In genomic region chr1:92877431-92877978, GRCm38 (mm10) we compare ENCODE assay signal across 24 mouse cellular contexts. TPM values are rescaled to one million over a fixed set of nuclear protein-coding genes. Genes with fewer than 3 reads are reported as not detected.
DNase-seq lines count a peak whose midpoint lies in the region; ATAC-seq and TF ChIP-seq lines count a peak whose summit lies in the region.
"Had no signal": no experiment of that assay in that cellular context is flagged by ENCODE, and none has a peak within 500 bp of the region (broad histone marks: within the 10 kb centered on the region; RNA-seq: fewer than 3 reads in every experiment).

No protein-coding gene starts in this region.

- H3K4me3 ChIP-seq in embryonic facial prominence, embryonic 14.5 days (ENCODE audit: low read depth, low read length), result no peak overlapping the region
- H3K4me3 ChIP-seq in embryonic facial prominence, embryonic 10.5 days, result no peak overlapping the region
- H3K4me3 ChIP-seq in kidney, embryonic 16.5 days (ENCODE audit: low read length), result no peak overlapping the region
- no peak overlapping the region for H3K4me3 ChIP-seq in limb, embryonic 14.5 days (replicated peaks; ENCODE audit: low read length)
- no peak overlapping the region for H3K4me3 ChIP-seq in myocyte
- H3K4me3 ChIP-seq: embryonic facial prominence, embryonic 15.5 days; gastrocnemius, adult 2 months; heart, embryonic 12.5 days; heart, embryonic 15.5 days; hindbrain, embryonic 10.5 days; hindbrain, embryonic 13.5 days had no signal

- H3K4me2 ChIP-seq in embryonic facial prominence, embryonic 14.5 days (ENCODE audit: low read depth, low read length), result no peak overlapping the region
- 0 out of 2 replicates have a peak overlapping the region, but pooled peaks have one; percentile 7 for H3K4me2 ChIP-seq in kidney, embryonic 16.5 days (replicated peaks; ENCODE audit: low read depth, low read length)
- H3K4me2 ChIP-seq in limb, embryonic 14.5 days (replicated peaks; ENCODE audit: low read depth, low read length, severe bottlenecking), result no peak overlapping the region
- H3K4me2 ChIP-seq in myocyte (ENCODE audit: low read depth), result peak overlapping the region; percentile 39
- H3K4me2 ChIP-seq: embryonic facial prominence, embryonic 15.5 days; heart, embryonic 12.5 days; heart, embryonic 15.5 days; hindbrain, embryonic 13.5 days had no signal

- no peak for TF ChIP-seq POLR2A in limb, embryonic 14.5 days (IDR thresholded peaks at IDR 0.05; ENCODE audit: borderline replicate concordance, extremely low read depth, insufficient read depth, insufficient read length)
- no peak for TF ChIP-seq POLR2A in myocyte (IDR thresholded peaks at IDR 0.05; ENCODE audit: insufficient read length, low read depth)

- H3K9ac ChIP-seq in embryonic facial prominence, embryonic 14.5 days (ENCODE audit: low read depth, low read length), result no peak overlapping the region
- H3K9ac ChIP-seq in kidney, embryonic 16.5 days (replicated peaks; ENCODE audit: low read length), result no peak overlapping the region; the same call in 1 of the 2 replicates
- no peak overlapping the region for H3K9ac ChIP-seq in limb, embryonic 14.5 days (ENCODE audit: low read depth, low read length, severe bottlenecking)
- H3K9ac ChIP-seq: embryonic facial prominence, embryonic 15.5 days; forebrain, postnatal 0 days; heart, embryonic 12.5 days; heart, embryonic 15.5 days; hindbrain, embryonic 13.5 days had no signal

- H3K4me1 ChIP-seq in embryonic facial prominence, embryonic 14.5 days (ENCODE audit: control insufficient read depth, insufficient read depth, low read length), result no peaks in the 10 kb centered on the region
- peaks cover 16% of the 10 kb centered on the region for H3K4me1 ChIP-seq in embryonic facial prominence, embryonic 10.5 days
- peaks cover 25% of the 10 kb centered on the region for H3K4me1 ChIP-seq in kidney, embryonic 16.5 days (ENCODE audit: insufficient read depth, low read length)
- H3K4me1 ChIP-seq in limb, embryonic 14.5 days (ENCODE audit: control insufficient read depth, insufficient read depth, low read length), result no peaks in the 10 kb centered on the region
- H3K4me1 ChIP-seq: heart, embryonic 15.5 days; hindbrain, embryonic 13.5 days had no signal

- no peaks in the 10 kb centered on the region for H3K36me3 ChIP-seq in embryonic facial prominence, embryonic 14.5 days (ENCODE audit: control insufficient read depth, insufficient read depth, low read length)
- H3K36me3 ChIP-seq in embryonic facial prominence, embryonic 10.5 days (replicated peaks), result no peaks in the 10 kb centered on the region
- no peaks in the 10 kb centered on the region for H3K36me3 ChIP-seq in kidney, embryonic 16.5 days (ENCODE audit: insufficient read depth, low read length)
- H3K36me3 ChIP-seq in limb, embryonic 14.5 days (ENCODE audit: control insufficient read depth, insufficient read depth, low read length), result no peaks in the 10 kb centered on the region
- H3K36me3 ChIP-seq in myocyte (ENCODE audit: control insufficient read depth, insufficient read depth), result no peaks in the 10 kb centered on the region
- H3K36me3 ChIP-seq: embryonic facial prominence, embryonic 15.5 days; heart, embryonic 12.5 days; heart, embryonic 15.5 days; hindbrain, embryonic 10.5 days; hindbrain, embryonic 13.5 days had no signal

- no peaks in the 10 kb centered on the region for H3K9me3 ChIP-seq in embryonic facial prominence, embryonic 14.5 days (ENCODE audit: control insufficient read depth, low read length)
- H3K9me3 ChIP-seq in embryonic facial prominence, embryonic 10.5 days, result no peaks in the 10 kb centered on the region
- H3K9me3 ChIP-seq in kidney, embryonic 16.5 days (ENCODE audit: low read length), result no peaks in the 10 kb centered on the region
- no peaks in the 10 kb centered on the region for H3K9me3 ChIP-seq in limb, embryonic 14.5 days (ENCODE audit: control insufficient read depth, low read length)
- H3K9me3 ChIP-seq: embryonic facial prominence, embryonic 15.5 days; heart, embryonic 12.5 days; heart, embryonic 15.5 days; hindbrain, embryonic 10.5 days; hindbrain, embryonic 13.5 days had no signal

- H3K79me2 ChIP-seq in myocyte (ENCODE audit: control insufficient read depth, insufficient read depth), result no peaks in the 10 kb centered on the region

- no peak overlapping the region for H3K27ac ChIP-seq in embryonic facial prominence, embryonic 14.5 days (replicated peaks; ENCODE audit: low read depth, low read length)
- H3K27ac ChIP-seq in embryonic facial prominence, embryonic 10.5 days (replicated peaks), result no peak overlapping the region
- H3K27ac ChIP-seq in kidney, embryonic 16.5 days (ENCODE audit: low read length), result peak overlapping the region; percentile 27
- H3K27ac ChIP-seq in limb, embryonic 14.5 days (replicated peaks; ENCODE audit: low read depth, low read length), result no peak overlapping the region
- H3K27ac ChIP-seq: embryonic facial prominence, embryonic 15.5 days; gastrocnemius, adult 2 months; heart, embryonic 15.5 days; hindbrain, embryonic 13.5 days had no signal

- no peaks in the 10 kb centered on the region for H3K27me3 ChIP-seq in embryonic facial prominence, embryonic 14.5 days (replicated peaks; ENCODE audit: control insufficient read depth, insufficient read depth, low read length)
- H3K27me3 ChIP-seq in embryonic facial prominence, embryonic 10.5 days (replicated peaks; ENCODE audit: low read depth, poor library complexity, severe bottlenecking), result no peaks in the 10 kb centered on the region; the same call in 1 of the 2 replicates
- no peaks in the 10 kb centered on the region for H3K27me3 ChIP-seq in kidney, embryonic 16.5 days (ENCODE audit: insufficient read depth, low read length)
- no peaks in the 10 kb centered on the region for H3K27me3 ChIP-seq in limb, embryonic 14.5 days (ENCODE audit: control insufficient read depth, insufficient read depth, low read length)
- H3K27me3 ChIP-seq in myocyte (ENCODE audit: control insufficient read depth, insufficient read depth, insufficient read length), result peaks cover under 1% of the 10 kb centered on the region
- H3K27me3 ChIP-seq: embryonic facial prominence, embryonic 15.5 days; hindbrain, embryonic 13.5 days had no signal

- 48% methylated on average over 12 of the region's 12 CpGs for WGBS in embryonic facial prominence, embryonic 14.5 days
- WGBS in embryonic facial prominence, embryonic 10.5 days, result 66% methylated on average over 12 of the region's 12 CpGs
- 35% methylated on average over 12 of the region's 12 CpGs for WGBS in kidney, embryonic 16.5 days
- WGBS in limb, embryonic 14.5 days, result 41% methylated on average over 12 of the region's 12 CpGs

- DNase-seq in embryonic facial prominence, embryonic 14.5 days (ENCODE audit: low spot score), result peak; percentile 48
- DNase-seq in embryonic facial prominence, embryonic 10.5 days (ENCODE audit: low spot score), result no peak
- no peak for DNase-seq in kidney, postnatal 36 days
- no peak for DNase-seq in limb, embryonic 14.5 days (ENCODE audit: low spot score)
- DNase-seq: adrenal gland, adult 2 months; adrenal gland, postnatal 14 days; cerebellum, adult 9-10 months; cerebellum, postnatal 14 days; forebrain, postnatal 0 days; gastrocnemius, adult 2 months; gastrocnemius, postnatal 14 days; heart, adult 11 months; heart, postnatal 10 days; heart, postnatal 36 days had no signal

- H3ac ChIP-seq in myocyte (ENCODE audit: control insufficient read depth, insufficient read length), result no peak overlapping the region

- ATAC-seq in embryonic facial prominence, embryonic 14.5 days (ENCODE audit: low read depth), result no peak
- peak; percentile 16; the same call in 1 of the 2 replicates for ATAC-seq in kidney, embryonic 16.5 days (ENCODE audit: low FRiP score, low TSS enrichment)
- ATAC-seq in limb, embryonic 14.5 days (ENCODE audit: low FRiP score, low read depth), result peak; percentile 56; the same call in 1 of the 2 replicates
- ATAC-seq: CD4-positive, CD25-positive, alpha-beta regulatory T cell, adult 4 months; forebrain, embryonic 14.5 days; forebrain, postnatal 0 days; hindbrain, embryonic 16.5 days had no signal

RNA-seq across cellular contexts. Expression of gene Ankmy1, which starts 25.2 kb away (rescaled TPM):
- 0.68 and 0.73 TPM in 2 replicates for polyA plus RNA-seq in embryonic facial prominence, embryonic 14.5 days (2014; fragmentation: Nextera tagmentation; extraction: Ambion mirVana)
- 0.30 and 0.45 TPM in 2 replicates for polyA plus RNA-seq in embryonic facial prominence, embryonic 10.5 days (2016; fragmentation: Nextera tagmentation; extraction: Ambion mirVana)
- polyA plus RNA-seq in kidney, embryonic 16.5 days (2015; fragmentation: Nextera tagmentation; extraction: Ambion mirVana), result 0.52 and 0.63 TPM in 2 replicates
- polyA plus RNA-seq in limb, embryonic 14.5 days (2012; rRNA removed), result 0.38 and 0.41 TPM in 2 replicates
- polyA plus RNA-seq in limb, embryonic 14.5 days (2014; fragmentation: Nextera tagmentation; extraction: Ambion mirVana), result 0.37 and 0.55 TPM in 2 replicates
- polyA plus RNA-seq in myocyte (2012; fragmentation: generic; extraction: Trizol), result 2.4 TPM

RNA-seq across cellular contexts. Expression of gene Dusp28, which starts 29.3 kb away (rescaled TPM):
- 7.0 and 7.2 TPM in 2 replicates for polyA plus RNA-seq in embryonic facial prominence, embryonic 14.5 days (2014; fragmentation: Nextera tagmentation; extraction: Ambion mirVana)
- 11.0 and 11.9 TPM in 2 replicates for polyA plus RNA-seq in embryonic facial prominence, embryonic 10.5 days (2016; fragmentation: Nextera tagmentation; extraction: Ambion mirVana)
- 12.3 and 13.9 TPM in 2 replicates for polyA plus RNA-seq in kidney, embryonic 16.5 days (2015; fragmentation: Nextera tagmentation; extraction: Ambion mirVana)
- 10.6 and 16.7 TPM in 2 replicates for polyA plus RNA-seq in limb, embryonic 14.5 days (2012; rRNA removed)
- 8.0 and 9.6 TPM in 2 replicates for polyA plus RNA-seq in limb, embryonic 14.5 days (2014; fragmentation: Nextera tagmentation; extraction: Ambion mirVana)
- 40.9 TPM for polyA plus RNA-seq in myocyte (2012; fragmentation: generic; extraction: Trizol)

RNA-seq across cellular contexts. Expression of gene Rnpepl1, which starts 33.1 kb away (rescaled TPM):
- 32.9 and 33.9 TPM in 2 replicates for polyA plus RNA-seq in embryonic facial prominence, embryonic 14.5 days (2014; fragmentation: Nextera tagmentation; extraction: Ambion mirVana)
- 26.4 and 28.0 TPM in 2 replicates for polyA plus RNA-seq in embryonic facial prominence, embryonic 10.5 days (2016; fragmentation: Nextera tagmentation; extraction: Ambion mirVana)
- polyA plus RNA-seq in kidney, embryonic 16.5 days (2015; fragmentation: Nextera tagmentation; extraction: Ambion mirVana), result 14.8 and 31.1 TPM in 2 replicates
- 51.7 and 74.0 TPM in 2 replicates for polyA plus RNA-seq in limb, embryonic 14.5 days (2012; rRNA removed)
- 39.9 and 48.5 TPM in 2 replicates for polyA plus RNA-seq in limb, embryonic 14.5 days (2014; fragmentation: Nextera tagmentation; extraction: Ambion mirVana)
- 48.6 TPM for polyA plus RNA-seq in myocyte (2012; fragmentation: generic; extraction: Trizol)

RNA-seq across cellular contexts. Expression of gene Gpc1, which starts 46.1 kb away (rescaled TPM):
- 93.3 and 104 TPM in 2 replicates for polyA plus RNA-seq in embryonic facial prominence, embryonic 14.5 days (2014; fragmentation: Nextera tagmentation; extraction: Ambion mirVana)
- polyA plus RNA-seq in embryonic facial prominence, embryonic 10.5 days (2016; fragmentation: Nextera tagmentation; extraction: Ambion mirVana), result 84.1 and 89.0 TPM in 2 replicates
- 58.1 and 61.5 TPM in 2 replicates for polyA plus RNA-seq in kidney, embryonic 16.5 days (2015; fragmentation: Nextera tagmentation; extraction: Ambion mirVana)
- polyA plus RNA-seq in limb, embryonic 14.5 days (2012; rRNA removed), result 75.5 and 107 TPM in 2 replicates
- polyA plus RNA-seq in limb, embryonic 14.5 days (2014; fragmentation: Nextera tagmentation; extraction: Ambion mirVana), result 72.8 and 76.2 TPM in 2 replicates
- 930 TPM for polyA plus RNA-seq in myocyte (2012; fragmentation: generic; extraction: Trizol)

RNA-seq across cellular contexts. Expression of gene Capn10, which starts 56.7 kb away (rescaled TPM):
- 24.4 and 28.2 TPM in 2 replicates for polyA plus RNA-seq in embryonic facial prominence, embryonic 14.5 days (2014; fragmentation: Nextera tagmentation; extraction: Ambion mirVana)
- polyA plus RNA-seq in embryonic facial prominence, embryonic 10.5 days (2016; fragmentation: Nextera tagmentation; extraction: Ambion mirVana), result 37.7 and 42.0 TPM in 2 replicates
- 42.8 and 44.8 TPM in 2 replicates for polyA plus RNA-seq in kidney, embryonic 16.5 days (2015; fragmentation: Nextera tagmentation; extraction: Ambion mirVana)
- polyA plus RNA-seq in limb, embryonic 14.5 days (2012; rRNA removed), result 34.9 and 39.4 TPM in 2 replicates
- polyA plus RNA-seq in limb, embryonic 14.5 days (2014; fragmentation: Nextera tagmentation; extraction: Ambion mirVana), result 23.2 and 28.6 TPM in 2 replicates
- polyA plus RNA-seq in myocyte (2012; fragmentation: generic; extraction: Trizol), result 23.6 TPM

Comparison
In these comparisons a context has a peak if more than half of its experiments do, and no peak if none do; other contexts are left out.
1. H3K4me2 ChIP-seq: peak in kidney, embryonic 16.5 days (single experiment) and myocyte (single experiment); none in embryonic facial prominence, embryonic 14.5 days (single experiment) and limb, embryonic 14.5 days (single experiment).